Mouse (Mus musculus) forebrain, embryonic 10.5 days (tissue): Measurements from ENCODE around the gene Ccdc88b. TPM values are rescaled to one million over a fixed set of nuclear protein-coding genes. Genes with fewer than 3 reads are reported as not detected.
A peak's percentile ranks its signal among the peaks of the same experiment; 100 is the strongest.

ENCODE experiments used
- DNase-seq: peaks from one replicate; pipeline ENCODE4 v3.0.0-alpha.2; 2017; ENCODE audit warnings: low spot score; ENCODE audit errors: extremely low spot score
- H3K27ac ChIP-seq: fragments of 300-500 bp; sonication (generic); 2 replicates; pipeline ENCODE4 v1.5.1; 2016; ENCODE audit warnings: mild to moderate bottlenecking
- H3K27me3 ChIP-seq: fragments of 300-500 bp; sonication (generic); 2 replicates; pipeline ENCODE4 v1.6.1; 2016; ENCODE audit warnings: mild to moderate bottlenecking; ENCODE audit not compliant: poor library complexity, severe bottlenecking
- H3K36me3 ChIP-seq: fragments of 300-500 bp; sonication (generic); replicated peaks from 2 replicates; pipeline ENCODE4 v1.6.1; 2016; ENCODE audit warnings: mild to moderate bottlenecking, moderate library complexity
- H3K4me1 ChIP-seq: fragments of 300-500 bp; sonication (generic); 2 replicates; pipeline ENCODE4 v1.6.1; 2016
- H3K4me3 ChIP-seq: fragments of 300-500 bp; sonication (generic); 2 replicates; pipeline ENCODE4 v1.5.1; 2016; ENCODE audit warnings: mild to moderate bottlenecking, moderate library complexity
- H3K9me3 ChIP-seq: fragments of 300-500 bp; sonication (generic); 2 replicates; pipeline ENCODE4 v1.6.1; 2016; ENCODE audit warnings: mild to moderate bottlenecking, moderate library complexity
- WGBS: fragments of 180-500 bp; shearing (Covaris S2); methylation state at CpG from one replicate; pipeline ENCODE4 v1.1.7; 2016; 5-methylcytosine and 5-hydroxymethylcytosine counted together
- polyA plus RNA-seq: library from polyadenylated mRNA; unstranded; fragments of >200 nt; fragmentation: Nextera tagmentation; extraction: Ambion mirVana; gene quantifications from 2 replicates; pipeline ENCODE4 v1.2.1, GENCODE M21; 2016

Gene Ccdc88b
- polyA plus RNA-seq, 1 experiment from 2014 or later = 0.32 TPM

DNA sequence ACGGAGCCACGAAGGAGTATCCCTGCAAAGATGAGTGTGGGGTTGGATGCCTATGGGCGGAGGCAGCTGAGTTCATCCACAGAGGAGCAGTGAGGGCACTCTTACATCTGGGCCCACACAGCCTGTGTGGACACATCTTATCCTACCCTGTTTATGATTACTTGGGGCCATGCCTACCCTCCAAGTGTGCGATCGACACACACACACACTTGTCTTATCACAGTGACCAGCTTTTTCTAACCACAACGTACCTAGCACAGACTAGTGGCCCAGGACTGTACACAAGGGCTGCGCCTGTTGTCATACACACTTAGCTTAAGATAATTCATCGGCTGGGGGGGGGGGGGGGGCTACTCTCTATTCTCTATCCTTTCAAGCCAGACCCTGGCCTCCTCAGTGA, 25.6 kb downstream of the Ccdc88b start:
- Histone ChIP-seq H3K27me3 (peaks cover 95% of the 10 kb centered on the region), H3K4me1 (peaks cover 28% of the 10 kb centered on the region), H3K27ac (no peak overlapping the region), H3K9me3 (no peaks in the 10 kb centered on the region), H3K36me3 (no peaks in the 10 kb centered on the region), H3K4me3 (no peak overlapping the region)
- no peak for DNase-seq
- WGBS = 84% methylated on average over 8 of the region's 8 CpGs

- H3K27me3 ChIP-seq = peaks cover 93% of the 10 kb centered on the region
- WGBS = 4% methylated on average over 17 of the region's 17 CpGs
- no peaks in the 10 kb centered on the region for H3K9me3 ChIP-seq
- DNase-seq = no peak
- H3K36me3 ChIP-seq = no peaks in the 10 kb centered on the region
- peak overlapping the region; percentile 53 for H3K4me3 ChIP-seq
- no peak overlapping the region for H3K27ac ChIP-seq
- H3K4me1 ChIP-seq = peaks cover 28% of the 10 kb centered on the region
Measured at GRCm38 (mm10) chr19:6831331-6831730, 26.7 kb downstream of the Ccdc88b start.

GRCm38 (mm10) chr19:6830556-6831316, 27.3 kb downstream of the Ccdc88b start:
- peaks cover 28% of the 10 kb centered on the region for H3K4me1 ChIP-seq
- no peaks in the 10 kb centered on the region for H3K36me3 ChIP-seq
- WGBS = 2% methylated on average over 38 of the region's 38 CpGs
- H3K4me3 ChIP-seq = peak overlapping the region; percentile 53
- DNase-seq = no peak
- peaks cover 89% of the 10 kb centered on the region for H3K27me3 ChIP-seq
- H3K9me3 ChIP-seq = no peaks in the 10 kb centered on the region
- H3K27ac ChIP-seq = no peak overlapping the region

- no peak overlapping the region for H3K27ac ChIP-seq
- peaks cover 28% of the 10 kb centered on the region for H3K4me1 ChIP-seq
- H3K9me3 ChIP-seq = no peaks in the 10 kb centered on the region
- H3K27me3 ChIP-seq = peaks cover 85% of the 10 kb centered on the region
- WGBS = under 1% methylated on average over 48 of the region's 48 CpGs
- peak; percentile 41 for DNase-seq
- H3K36me3 ChIP-seq = no peaks in the 10 kb centered on the region
- peak overlapping the region; percentile 53 for H3K4me3 ChIP-seq
Measured at GRCm38 (mm10) chr19:6829870-6830555, 28.0 kb downstream of the Ccdc88b start.

DNA sequence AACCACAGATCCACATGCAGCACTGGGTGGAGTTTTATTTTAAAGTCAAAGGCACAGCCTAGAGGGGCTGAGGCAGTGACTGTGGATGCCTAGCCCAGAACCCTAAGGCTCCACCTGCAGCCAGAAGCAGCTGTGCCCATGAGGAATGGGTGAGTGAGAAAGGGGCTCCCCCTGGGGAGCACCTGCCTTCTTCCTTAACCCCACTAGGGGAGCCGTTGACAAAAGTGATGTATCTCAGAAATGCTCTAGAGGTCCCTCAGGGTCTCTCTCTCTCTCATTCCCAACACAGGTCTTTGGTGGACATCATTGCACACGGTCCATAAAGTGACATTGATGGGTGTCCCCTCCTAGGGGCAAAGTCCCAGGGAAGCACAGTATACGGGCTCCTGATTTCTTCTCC, 28.9 kb downstream of the Ccdc88b start:
- H3K27ac ChIP-seq = no peak overlapping the region
- no peak for DNase-seq
- H3K4me1 ChIP-seq = peaks cover 28% of the 10 kb centered on the region
- H3K27me3 ChIP-seq = peaks cover 76% of the 10 kb centered on the region
- WGBS = 21% methylated on average over 3 of the region's 3 CpGs
- no peaks in the 10 kb centered on the region for H3K9me3 ChIP-seq
- H3K36me3 ChIP-seq = no peaks in the 10 kb centered on the region
- H3K4me3 ChIP-seq = no peak overlapping the region

DNA sequence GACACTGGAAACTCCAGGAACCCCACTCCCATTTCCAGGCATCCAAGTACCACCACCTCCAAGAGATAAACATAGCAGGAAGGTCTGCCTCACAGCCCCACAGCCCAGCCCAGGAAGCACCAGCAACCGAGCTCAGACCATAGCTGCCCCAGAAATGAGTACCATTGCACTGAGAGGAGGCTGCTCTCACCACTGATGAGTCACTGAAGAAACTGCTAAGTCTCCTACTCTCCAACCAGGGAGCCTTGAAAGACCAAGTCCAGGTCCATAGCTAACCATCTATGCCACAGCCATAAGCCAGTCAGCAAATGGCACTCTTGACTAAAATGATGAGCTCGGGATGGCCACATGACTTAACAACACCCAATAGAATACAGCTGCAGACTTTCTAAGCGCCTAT, 31.4 kb downstream of the Ccdc88b start:
- no peak overlapping the region for H3K27ac ChIP-seq
- peaks cover 24% of the 10 kb centered on the region for H3K4me1 ChIP-seq
- no peak for DNase-seq
- H3K4me3 ChIP-seq = no peak overlapping the region
- peaks cover 67% of the 10 kb centered on the region for H3K27me3 ChIP-seq
- 80% methylated on average over 3 of the region's 3 CpGs for WGBS
- H3K36me3 ChIP-seq = no peaks in the 10 kb centered on the region
- H3K9me3 ChIP-seq = no peaks in the 10 kb centered on the region

DNA sequence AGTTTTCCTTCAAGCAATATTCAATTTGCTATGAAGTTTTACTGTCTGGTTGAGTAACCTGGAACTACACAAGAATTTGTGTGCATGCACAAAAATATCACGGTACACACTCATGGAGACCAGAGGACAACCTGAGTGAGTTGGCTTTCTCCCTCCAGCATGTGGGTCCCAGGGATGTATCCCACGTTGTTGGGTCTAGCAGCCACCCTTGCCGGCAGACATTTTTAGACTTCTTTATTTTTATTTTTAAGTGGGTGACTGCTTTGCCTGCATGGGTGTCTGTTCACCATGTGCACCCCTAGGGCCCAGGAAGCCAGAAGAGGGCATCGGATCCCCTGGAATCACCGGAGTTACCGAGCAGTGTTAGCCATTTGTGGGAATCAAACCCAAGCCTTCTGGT, 32.6 kb downstream of the Ccdc88b start:
- H3K4me1 ChIP-seq = peaks cover 12% of the 10 kb centered on the region
- H3K27me3 ChIP-seq = peaks cover 55% of the 10 kb centered on the region
- 93% methylated on average over 6 of the region's 6 CpGs for WGBS
- H3K27ac ChIP-seq = no peak overlapping the region
- H3K9me3 ChIP-seq = 0 out of 2 replicates have a peak, but pooled peaks cover 3% of the 10 kb centered on the region
- no peak overlapping the region for H3K4me3 ChIP-seq
- no peak for DNase-seq
- H3K36me3 ChIP-seq = no peaks in the 10 kb centered on the region

GRCm38 (mm10) chr19:6820538-6821195, 37.3 kb downstream of the Ccdc88b start:
- peaks cover 8% of the 10 kb centered on the region; the same call in 1 of the 2 replicates for H3K4me1 ChIP-seq
- no peaks in the 10 kb centered on the region for H3K36me3 ChIP-seq
- WGBS = 85% methylated on average over 13 of the region's 13 CpGs
- no peak overlapping the region for H3K27ac ChIP-seq
- 0 out of 2 replicates have a peak, but pooled peaks cover 3% of the 10 kb centered on the region for H3K9me3 ChIP-seq
- H3K4me3 ChIP-seq = no peak overlapping the region
- peaks cover 14% of the 10 kb centered on the region for H3K27me3 ChIP-seq
- no peak for DNase-seq

- Histone ChIP-seq H3K9me3 (0 out of 2 replicates have a peak, but pooled peaks cover 7% of the 10 kb centered on the region), H3K27ac (0 out of 2 replicates have a peak overlapping the region, but pooled peaks have one; percentile 2), H3K27me3 (peaks cover 12% of the 10 kb centered on the region), H3K36me3 (no peaks in the 10 kb centered on the region), H3K4me1 (peaks cover 12% of the 10 kb centered on the region), H3K4me3 (no peak overlapping the region)
- 49% methylated on average over 10 of the region's 10 CpGs for WGBS
- DNase-seq = no peak
Measured at GRCm38 (mm10) chr19:6819143-6819827, 38.7 kb downstream of the Ccdc88b start.

DNA sequence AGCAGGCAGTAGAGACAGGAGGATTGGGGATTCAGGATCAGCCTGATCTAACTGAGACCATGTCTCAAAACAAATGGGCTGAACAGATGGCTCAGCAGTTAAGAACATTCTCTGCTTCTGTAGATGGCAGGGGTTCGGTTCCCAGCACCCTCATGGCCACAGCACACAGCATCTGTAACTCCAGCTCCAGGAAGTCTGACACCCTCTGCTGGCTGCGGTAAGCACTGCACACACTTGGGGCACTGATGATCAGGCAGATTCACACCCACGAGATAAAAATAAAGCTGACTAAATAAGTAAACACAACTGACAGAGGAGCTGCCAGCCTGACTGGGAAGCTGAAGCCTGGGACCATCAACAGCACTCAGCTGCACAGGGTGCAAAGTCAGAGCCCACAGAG, 43.1 kb downstream of the Ccdc88b start:
- Histone ChIP-seq H3K27me3 (no peaks in the 10 kb centered on the region), H3K27ac (no peak overlapping the region)
- 86% methylated on average over 3 of the region's 3 CpGs for WGBS

GRCm38 (mm10) chr19:6814366-6814765, 43.6 kb downstream of the Ccdc88b start:
- Histone ChIP-seq H3K36me3 (no peaks in the 10 kb centered on the region), H3K4me1 (peaks cover 20% of the 10 kb centered on the region), H3K27me3 (no peaks in the 10 kb centered on the region), H3K9me3 (0 out of 2 replicates have a peak, but pooled peaks cover 5% of the 10 kb centered on the region), H3K27ac (peak overlapping the region; percentile 44; the same call in 1 of the 2 replicates), H3K4me3 (no peak overlapping the region)
- 49% methylated on average over 4 of the region's 4 CpGs for WGBS
- no peak for DNase-seq

More for the DNA sequence above, 43.1 kb downstream of the Ccdc88b start:
- no peak for DNase-seq
- peaks cover 20% of the 10 kb centered on the region for H3K4me1 ChIP-seq
- H3K9me3 ChIP-seq = 0 out of 2 replicates have a peak, but pooled peaks cover 5% of the 10 kb centered on the region
- H3K4me3 ChIP-seq = no peak overlapping the region
- no peaks in the 10 kb centered on the region for H3K36me3 ChIP-seq
